Mouse (Mus musculus) kidney, postnatal 0 days (tissue): ENCODE measurements at regions not wholly inside any gene's neighbourhood (a gene's known extent, or its start where the extent isn't known, plus 50 kb on each side); places are given as distances from the start of the nearest gene placed in this dataset.

Experiments
- ATAC-seq: fragments of 200-750 bp; cut with Nextera tagmentation; replicated peaks from 2 replicates; pipeline ENCODE4 v1.8.0; 2017; ENCODE audit warnings: low read depth, moderate number of reproducible peaks, moderate TSS enrichment, moderate library complexity; ENCODE audit not compliant: low FRiP score
- DNase-seq: peaks from one replicate; pipeline ENCODE4 v3.0.0-alpha.2; 2016; ENCODE audit warnings: low spot score
- H3K27ac ChIP-seq: fragments of 300-500 bp; sonication (generic); 2 replicates; pipeline ENCODE4 v1.5.1; 2014; ENCODE audit warnings: mild to moderate bottlenecking
- H3K27me3 ChIP-seq: fragments of 300-500 bp; sonication (generic); 2 replicates; pipeline ENCODE4 v1.6.1; 2014; ENCODE audit warnings: low read length, mixed read lengths; ENCODE audit not compliant: insufficient read depth
- H3K36me3 ChIP-seq: fragments of 300-500 bp; sonication (generic); 2 replicates; pipeline ENCODE4 v1.6.1; 2014; ENCODE audit warnings: low read length, mixed read lengths; ENCODE audit not compliant: insufficient read depth
- H3K4me1 ChIP-seq: fragments of 300-500 bp; sonication (generic); replicated peaks from 2 replicates; pipeline ENCODE4 v1.6.1; 2014; ENCODE audit warnings: antibody characterized with exemption, low read length, mixed read lengths; ENCODE audit not compliant: insufficient read depth
- H3K4me2 ChIP-seq: fragments of 300-500 bp; sonication (generic); 2 replicates; pipeline ENCODE4 v1.6.1; 2014; ENCODE audit warnings: mild to moderate bottlenecking, low read length, moderate library complexity, mixed read lengths
- H3K4me3 ChIP-seq: fragments of 300-500 bp; sonication (generic); replicated peaks from 2 replicates; pipeline ENCODE4 v1.5.1; 2014; ENCODE audit warnings: low read depth, low read length
- H3K9ac ChIP-seq: fragments of 300-500 bp; sonication (generic); 2 replicates; pipeline ENCODE4 v1.6.1; 2014; ENCODE audit warnings: low read depth, low read length
- H3K9me3 ChIP-seq: fragments of 300-500 bp; sonication (generic); replicated peaks from 2 replicates; pipeline ENCODE4 v1.6.1; 2016; ENCODE audit warnings: low read length, inconsistent platforms, mixed read lengths
- CTCF ChIP-seq: IDR thresholded peaks from 2 replicates; pipeline ENCODE4 v1.5.1; 2016; ENCODE audit warnings: antibody characterized with exemption, low read depth, mild to moderate bottlenecking, moderate library complexity
- WGBS: fragments of 180-500 bp; shearing (Covaris S2); extraction: QIAGEN DNeasy Blood & Tissue Kit; methylation state at CpG from one replicate; pipeline ENCODE4 v1.1.7; 2014; 5-methylcytosine and 5-hydroxymethylcytosine counted together

GRCm38 (mm10) chr9:61841222-61841621, 73.1 kb downstream of the Rplp1 start:
- ATAC-seq (no peak), DNase-seq (no peak)
- Histone ChIP-seq H3K4me3 (no peak overlapping the region), H3K9ac (no peak overlapping the region), H3K27ac (no peak overlapping the region), H3K27me3 (no peaks in the 10 kb centered on the region), H3K36me3 (no peaks in the 10 kb centered on the region), H3K4me1 (no peaks in the 10 kb centered on the region; the same call in 1 of the 2 replicates), H3K4me2 (no peak overlapping the region), H3K9me3 (no peaks in the 10 kb centered on the region)
- 83% methylated on average over 8 of the region's 8 CpGs for WGBS
- TF ChIP-seq CTCF: no peak

- no peaks in the 10 kb centered on the region; the same call in 1 of the 2 replicates for H3K4me1 ChIP-seq
- TF ChIP-seq CTCF: no peak
- H3K9me3 ChIP-seq: no peaks in the 10 kb centered on the region
- H3K9ac ChIP-seq: no peak overlapping the region
- no peak overlapping the region for H3K4me3 ChIP-seq
- H3K4me2 ChIP-seq: no peak overlapping the region
- ATAC-seq: no peak
- no peaks in the 10 kb centered on the region for H3K36me3 ChIP-seq
- 57% methylated on average over 7 of the region's 7 CpGs for WGBS
- H3K27ac ChIP-seq: no peak overlapping the region
- no peak for DNase-seq
- no peaks in the 10 kb centered on the region for H3K27me3 ChIP-seq
Measured at GRCm38 (mm10) chr9:61840353-61840752, 74.0 kb downstream of the Rplp1 start.

GRCm38 (mm10) chr9:61833226-61833625, 81.1 kb downstream of the Rplp1 start:
- no peak overlapping the region for H3K27ac ChIP-seq
- no peaks in the 10 kb centered on the region for H3K36me3 ChIP-seq
- no peaks in the 10 kb centered on the region for H3K9me3 ChIP-seq
- DNase-seq: no peak
- no peaks in the 10 kb centered on the region for H3K27me3 ChIP-seq
- no peaks in the 10 kb centered on the region for H3K4me1 ChIP-seq
- TF ChIP-seq CTCF: no peak
- WGBS: 51% methylated on average over 9 of the region's 9 CpGs
- H3K9ac ChIP-seq: no peak overlapping the region
- ATAC-seq: no peak
- no peak overlapping the region for H3K4me3 ChIP-seq
- no peak overlapping the region for H3K4me2 ChIP-seq

- no peaks in the 10 kb centered on the region for H3K4me1 ChIP-seq
- 56% methylated on average over 7 of the region's 7 CpGs for WGBS
- ATAC-seq (peak; percentile 43; the same call in 1 of the 2 replicates), DNase-seq (peak; percentile 72)
- H3K27me3 ChIP-seq: no peaks in the 10 kb centered on the region
- H3K4me2 ChIP-seq: no peak overlapping the region
- H3K27ac ChIP-seq: no peak overlapping the region
- H3K4me3 ChIP-seq: no peak overlapping the region
- TF ChIP-seq CTCF: peak; percentile 84
- H3K36me3 ChIP-seq: no peaks in the 10 kb centered on the region
- no peak overlapping the region for H3K9ac ChIP-seq
- no peaks in the 10 kb centered on the region for H3K9me3 ChIP-seq
Measured at GRCm38 (mm10) chr9:61830236-61830635, 84.1 kb downstream of the Rplp1 start.

GRCm38 (mm10) chr9:61829736-61830135, 84.6 kb downstream of the Rplp1 start:
- Histone ChIP-seq H3K9ac (no peak overlapping the region), H3K4me3 (no peak overlapping the region), H3K9me3 (no peaks in the 10 kb centered on the region), H3K36me3 (no peaks in the 10 kb centered on the region), H3K27ac (no peak overlapping the region), H3K27me3 (no peaks in the 10 kb centered on the region), H3K4me1 (no peaks in the 10 kb centered on the region), H3K4me2 (no peak overlapping the region)
- TF ChIP-seq CTCF: no peak
- no peak for ATAC-seq
- WGBS: 68% methylated on average over 8 of the region's 8 CpGs
- no peak for DNase-seq

- TF ChIP-seq CTCF: no peak
- DNase-seq: no peak
- Histone ChIP-seq H3K9me3 (no peaks in the 10 kb centered on the region), H3K4me1 (no peaks in the 10 kb centered on the region), H3K27ac (no peak overlapping the region), H3K9ac (no peak overlapping the region), H3K36me3 (no peaks in the 10 kb centered on the region), H3K4me3 (no peak overlapping the region), H3K4me2 (no peak overlapping the region), H3K27me3 (no peaks in the 10 kb centered on the region)
- 62% methylated on average over 3 of the region's 3 CpGs for WGBS
- ATAC-seq: no peak
Measured at GRCm38 (mm10) chr9:61829301-61829700, 85.0 kb downstream of the Rplp1 start.

GRCm38 (mm10) chr9:61827721-61828120, 86.6 kb downstream of the Rplp1 start:
- Histone ChIP-seq H3K9me3 (no peaks in the 10 kb centered on the region), H3K4me2 (no peak overlapping the region), H3K36me3 (no peaks in the 10 kb centered on the region), H3K27ac (no peak overlapping the region), H3K27me3 (no peaks in the 10 kb centered on the region), H3K4me1 (no peaks in the 10 kb centered on the region), H3K4me3 (no peak overlapping the region), H3K9ac (no peak overlapping the region)
- ATAC-seq (no peak), DNase-seq (no peak)
- TF ChIP-seq CTCF: no peak
- 89% methylated on average over 4 of the region's 4 CpGs for WGBS
